Mouse (Mus musculus) embryonic fibroblast, embryonic 13.5 days (primary cell): Measurements from ENCODE around the gene Mtus2. TPM values are rescaled to one million over a fixed set of nuclear protein-coding genes. Genes with fewer than 3 reads are reported as not detected.
A peak's percentile ranks its signal among the peaks of the same experiment; 100 is the strongest.

ENCODE experiments used
- H3K27ac ChIP-seq: 2 replicates; pipeline ENCODE4 v1.5.1; 2012; ENCODE audit warnings: low read length, control low read depth, inconsistent platforms; ENCODE audit not compliant: insufficient read depth
- H3K4me1 ChIP-seq: 2 replicates; pipeline ENCODE4 v1.6.1; 2011; ENCODE audit warnings: low read length; ENCODE audit not compliant: control insufficient read depth, insufficient read depth
- H3K4me3 ChIP-seq: 2 replicates; pipeline ENCODE4 v1.5.1; 2011; ENCODE audit warnings: mild to moderate bottlenecking, control low read depth, low read length; ENCODE audit not compliant: insufficient read depth
- CTCF ChIP-seq: IDR thresholded peaks from 2 replicates; pipeline ENCODE4 v1.5.1; 2011; ENCODE audit warnings: mild to moderate bottlenecking, control low read depth, low read length, moderate library complexity, borderline replicate concordance; ENCODE audit not compliant: insufficient read depth
- POLR2A ChIP-seq: IDR thresholded peaks from 2 replicates; pipeline ENCODE4 v1.6.1; 2011; ENCODE audit warnings: low read depth, mild to moderate bottlenecking, control low read depth, low read length, moderate library complexity
- polyA plus RNA-seq: library from polyadenylated mRNA; stranded (reverse); fragments of >200 nt; gene quantifications from 2 replicates; pipeline ENCODE4 v1.2.4, GENCODE M21; 2011; ENCODE audit warnings: low read depth; ENCODE audit not compliant: missing spikeins, insufficient read length

The Mtus2 gene
- polyA plus RNA-seq, 1 experiment = 7.5 TPM

DNA sequence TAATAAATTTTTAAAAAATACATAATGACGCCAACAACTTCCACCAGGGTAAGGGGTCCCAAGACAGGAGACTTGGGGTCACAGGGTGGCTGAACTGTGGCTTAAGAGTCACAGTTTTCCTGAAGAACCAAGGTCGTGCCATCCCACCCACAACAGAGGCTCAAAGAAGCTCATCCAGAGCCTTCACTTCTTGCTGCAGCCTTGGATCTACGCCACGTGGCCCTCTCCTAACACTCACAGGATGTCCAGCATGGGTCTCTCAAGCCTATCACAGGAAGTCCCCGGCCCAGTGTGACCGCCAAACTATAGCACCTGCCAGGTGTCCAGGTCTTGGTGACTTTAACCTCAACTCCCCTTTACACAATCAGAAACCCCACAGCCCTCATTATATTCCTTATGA is 400.0 kb downstream of the Mtus2 start:
- no peak overlapping the region for H3K27ac ChIP-seq
- H3K4me3 ChIP-seq = no peak overlapping the region
- H3K4me1 ChIP-seq = peaks cover 13% of the 10 kb centered on the region
- TF ChIP-seq POLR2A = no peak
- TF ChIP-seq CTCF = no peak

GRCm38 (mm10) chr5:148359131-148359530 is 402.0 kb downstream of the Mtus2 start:
- no peak overlapping the region; the same call in 1 of the 2 replicates for H3K27ac ChIP-seq
- H3K4me3 ChIP-seq = no peak overlapping the region
- peaks cover 19% of the 10 kb centered on the region for H3K4me1 ChIP-seq
- TF ChIP-seq POLR2A (no peak), CTCF (no peak)

GRCm38 (mm10) chr5:148360922-148361758 is 404.0 kb downstream of the Mtus2 start:
- H3K27ac ChIP-seq = peak overlapping the region; percentile 81

GRCm38 (mm10) chr5:148361759-148362010 is 404.6 kb downstream of the Mtus2 start:
- Histone ChIP-seq H3K4me1 (peaks cover 19% of the 10 kb centered on the region), H3K4me3 (no peak overlapping the region), H3K27ac (peak overlapping the region; percentile 81)
- TF ChIP-seq CTCF (no peak), POLR2A (no peak)

More at GRCm38 (mm10) chr5:148360922-148361758, 404.0 kb downstream of the Mtus2 start:
- H3K4me1 ChIP-seq = peaks cover 19% of the 10 kb centered on the region
- H3K4me3 ChIP-seq = no peak overlapping the region
- TF ChIP-seq POLR2A (no peak), CTCF (no peak)

DNA sequence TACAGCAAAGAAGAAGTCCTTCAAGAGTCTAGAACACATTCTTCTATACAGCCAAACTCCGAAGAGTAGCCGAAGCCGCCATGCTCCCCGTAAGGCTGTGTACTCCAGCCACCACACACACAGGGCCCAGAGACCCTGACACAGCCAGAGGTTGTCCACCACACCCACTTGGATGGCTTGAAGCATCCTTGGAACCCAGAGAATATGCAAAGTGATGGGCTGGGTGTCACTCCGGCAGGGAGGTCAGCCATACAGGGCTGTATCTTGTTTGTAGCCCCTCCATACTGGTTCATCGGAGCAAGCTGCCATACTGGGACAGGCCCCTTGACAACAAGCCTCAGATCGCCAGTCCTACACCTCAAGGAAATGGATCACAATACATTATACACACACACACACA is 405.2 kb downstream of the Mtus2 start:
- no peak for TF ChIP-seq POLR2A
- no peak for TF ChIP-seq CTCF
- H3K4me3 ChIP-seq = no peak overlapping the region
- peak overlapping the region; percentile 81 for H3K27ac ChIP-seq
- peaks cover 19% of the 10 kb centered on the region for H3K4me1 ChIP-seq

GRCm38 (mm10) chr5:148363441-148364113 is 406.5 kb downstream of the Mtus2 start:
- Histone ChIP-seq H3K4me1 (peaks cover 19% of the 10 kb centered on the region), H3K4me3 (no peak overlapping the region), H3K27ac (0 out of 2 replicates have a peak overlapping the region, but pooled peaks have one; percentile 81)
- TF ChIP-seq POLR2A (no peak), CTCF (no peak)

Other genes with a start within 250 kb of the Mtus2 start
- gene Flt1, start 231.3 kb upstream of the Mtus2 start, polyA plus RNA-seq = 38.2 and 41.4 TPM in 2 replicates
- gene Pomp, start 96.9 kb upstream of the Mtus2 start, polyA plus RNA-seq = 165 and 245 TPM in 2 replicates
- gene Slc46a3, start 62.5 kb upstream of the Mtus2 start, polyA plus RNA-seq = 0.58 and 2.1 TPM in 2 replicates